Mouse (Mus musculus): ENCODE data around the gene Coq9. TPM values are rescaled to one million over a fixed set of nuclear protein-coding genes. Genes with fewer than 3 reads are reported as not detected.

The Coq9 gene
- 100 to 1,000 TPM; 178 to 203 TPM for total RNA-seq (2021)
- long read RNA-seq, experiment 1, transcript Coq9-204 (8 exons, 831 nt): minor isoform, 5 of 183 reads
- long read RNA-seq, experiment 1, transcript Coq9-201 (9 exons, 1,789 nt): major isoform, 163 of 183 reads
- long read RNA-seq, experiment 1, partial matches to known transcripts: 5 of 183 reads
- long read RNA-seq, experiment 1, other reads (novel, unspliced or antisense): 10 of 183 reads
- long read RNA-seq, experiment 2, transcript Coq9-204 (8 exons, 831 nt): minor isoform, 5 of 274 reads
- long read RNA-seq, experiment 2, transcript Coq9-201 (9 exons, 1,789 nt): major isoform, 205 of 274 reads
- long read RNA-seq, experiment 2, partial matches to known transcripts: 53 of 274 reads
- long read RNA-seq, experiment 2, other reads (novel, unspliced or antisense): 9 of 274 reads

GRCm38 (mm10) chr8:94837662-94838574 lies at the start of gene Coq9, which contains the start of gene Ciapin1:
Gene Coq9 (plus strand): TSS chr8:94838321.
Gene Ciapin1 (minus strand): TSS chr8:94838358.
- DNase-seq (ENCODE audit: low spot score in 2 of 2): peak; percentile 89 to 91

- DNase-seq (ENCODE audit: low spot score in 2 of 2): no peak
Measured at GRCm38 (mm10) chr8:94789256-94789955, 48.7 kb upstream of the Coq9 start.

GRCm38 (mm10) chr8:94794368-94794767 lies 43.8 kb upstream of the Coq9 start:
- DNase-seq (ENCODE audit: low spot score in 2 of 2): no peak

GRCm38 (mm10) chr8:94794782-94795181 lies 43.3 kb upstream of the Coq9 start:
- no peak for DNase-seq (ENCODE audit: low spot score in 2 of 2)

- no peak for DNase-seq (ENCODE audit: low spot score in 2 of 2)
Measured at GRCm38 (mm10) chr8:94800278-94800968, 37.7 kb upstream of the Coq9 start.

GRCm38 (mm10) chr8:94801293-94802095 lies 36.6 kb upstream of the Coq9 start:
- peak in 1 of 2 experiments; percentile 29 for DNase-seq (ENCODE audit: low spot score in 2 of 2)

GRCm38 (mm10) chr8:94802375-94802774 lies 35.7 kb upstream of the Coq9 start:
- DNase-seq (ENCODE audit: low spot score in 2 of 2): no peak

- DNase-seq (ENCODE audit: low spot score in 2 of 2): no peak
Measured at GRCm38 (mm10) chr8:94803551-94803950, 34.6 kb upstream of the Coq9 start.

- no peak for DNase-seq (ENCODE audit: low spot score in 2 of 2)
Measured at GRCm38 (mm10) chr8:94804546-94805340, 33.4 kb upstream of the Coq9 start.

GRCm38 (mm10) chr8:94805811-94806210 lies 32.3 kb upstream of the Coq9 start:
- no peak for DNase-seq (ENCODE audit: low spot score in 2 of 2)

GRCm38 (mm10) chr8:94807506-94807905 lies 30.6 kb upstream of the Coq9 start:
- DNase-seq (ENCODE audit: low spot score in 2 of 2): peak in 1 of 2 experiments; percentile 35

GRCm38 (mm10) chr8:94808372-94808771 lies 29.7 kb upstream of the Coq9 start:
- no peak for DNase-seq (ENCODE audit: low spot score in 2 of 2)

GRCm38 (mm10) chr8:94810153-94810552 lies 28.0 kb upstream of the Coq9 start, which contains the start of gene Ccl17:
Gene Ccl17 (plus strand): TSS chr8:94810453.
- DNase-seq (ENCODE audit: low spot score in 2 of 2): no peak

GRCm38 (mm10) chr8:94810855-94811254 lies 27.3 kb upstream of the Coq9 start:
- DNase-seq (ENCODE audit: low spot score in 2 of 2): no peak

GRCm38 (mm10) chr8:94811654-94812053 lies 26.5 kb upstream of the Coq9 start:
- DNase-seq (ENCODE audit: low spot score in 2 of 2): peak in 1 of 2 experiments; percentile 41

GRCm38 (mm10) chr8:94812645-94813098 lies 25.4 kb upstream of the Coq9 start:
- peak; percentile 86 for DNase-seq (ENCODE audit: low spot score in 2 of 2)

- DNase-seq (ENCODE audit: low spot score in 2 of 2): no peak
Measured at GRCm38 (mm10) chr8:94814556-94814955, 23.6 kb upstream of the Coq9 start.

- DNase-seq (ENCODE audit: low spot score in 2 of 2): no peak
Measured at GRCm38 (mm10) chr8:94817933-94818332, 20.2 kb upstream of the Coq9 start.
